Mouse (Mus musculus): ENCODE results near the gene Card10. TPM values are rescaled to one million over a fixed set of nuclear protein-coding genes. Genes with fewer than 3 reads are reported as not detected.
A peak's percentile ranks its signal among the peaks of the same experiment; 100 is the strongest.

Card10 gene
- polyA plus RNA-seq, 1 experiment from 2014 or later, result 3.5 TPM

GRCm38 (mm10) chr15:78842371-78843163 is 39.7 kb upstream of the Card10 start, which contains the start of gene Cdc42ep1:
TSS of gene Cdc42ep1 (plus strand) at chr15:78842624.
- WGBS, result under 1% methylated on average over 86 of the region's 86 CpGs
- peaks cover 40% of the 10 kb centered on the region for H3K27me3 ChIP-seq (ENCODE audit: insufficient read depth, poor library complexity, severe bottlenecking)
- H3K4me1 ChIP-seq, result peaks cover 79% of the 10 kb centered on the region

GRCm38 (mm10) chr15:78841161-78841790 is 38.4 kb upstream of the Card10 start:
- Histone ChIP-seq H3K27ac (peak overlapping the region; percentile 45), H3K36me3 (peaks cover 5% of the 10 kb centered on the region; the same call in 1 of the 2 replicates), H3K9me3 (no peaks in the 10 kb centered on the region), H3K27me3 (ENCODE audit: insufficient read depth, poor library complexity, severe bottlenecking) (peaks cover 40% of the 10 kb centered on the region), H3K4me1 (peaks cover 76% of the 10 kb centered on the region), H3K4me3 (no peak overlapping the region)
- WGBS, result 51% methylated on average over 6 of the region's 6 CpGs
- DNase-seq (ENCODE audit: low spot score), result no peak

More at GRCm38 (mm10) chr15:78842371-78843163, 39.7 kb upstream of the Card10 start, which contains the start of gene Cdc42ep1:
- peaks cover 13% of the 10 kb centered on the region for H3K36me3 ChIP-seq
- H3K4me3 ChIP-seq, result peak within 1 kb of the TSS; percentile 76
- DNase-seq (ENCODE audit: low spot score), result no peak
- peak within 1 kb of the TSS; percentile 96 for H3K27ac ChIP-seq
- H3K9me3 ChIP-seq, result no peaks in the 10 kb centered on the region

- WGBS, result 56% methylated on average over 11 of the region's 11 CpGs
- Histone ChIP-seq H3K27me3 (ENCODE audit: insufficient read depth, poor library complexity, severe bottlenecking) (peaks cover 40% of the 10 kb centered on the region), H3K36me3 (no peaks in the 10 kb centered on the region), H3K27ac (0 out of 2 replicates have a peak overlapping the region, but pooled peaks have one; percentile 45), H3K9me3 (no peaks in the 10 kb centered on the region), H3K4me1 (peaks cover 77% of the 10 kb centered on the region), H3K4me3 (no peak overlapping the region)
- no peak for DNase-seq (ENCODE audit: low spot score)
Measured at GRCm38 (mm10) chr15:78840751-78841150, 37.9 kb upstream of the Card10 start.

- H3K4me1 ChIP-seq, result peaks cover 77% of the 10 kb centered on the region
Measured at GRCm38 (mm10) chr15:78840241-78840640, 37.4 kb upstream of the Card10 start.

GRCm38 (mm10) chr15:78839744-78840143 is 36.9 kb upstream of the Card10 start:
- Histone ChIP-seq H3K27ac (peak overlapping the region; percentile 45; the same call in 1 of the 2 replicates), H3K4me3 (no peak overlapping the region), H3K27me3 (ENCODE audit: insufficient read depth, poor library complexity, severe bottlenecking) (peaks cover 39% of the 10 kb centered on the region), H3K4me1 (peaks cover 77% of the 10 kb centered on the region), H3K9me3 (no peaks in the 10 kb centered on the region), H3K36me3 (no peaks in the 10 kb centered on the region)
- DNase-seq (ENCODE audit: low spot score), result no peak
- WGBS, result 5% methylated on average over 2 of the region's 2 CpGs

More at GRCm38 (mm10) chr15:78840241-78840640, 37.4 kb upstream of the Card10 start:
- H3K27me3 ChIP-seq (ENCODE audit: insufficient read depth, poor library complexity, severe bottlenecking), result peaks cover 40% of the 10 kb centered on the region
- no peaks in the 10 kb centered on the region for H3K36me3 ChIP-seq
- H3K9me3 ChIP-seq, result no peaks in the 10 kb centered on the region
- WGBS, result 58% methylated on average over 3 of the region's 3 CpGs
- no peak overlapping the region for H3K4me3 ChIP-seq
- no peak for DNase-seq (ENCODE audit: low spot score)
- H3K27ac ChIP-seq, result peak overlapping the region; percentile 45; the same call in 1 of the 2 replicates

- Histone ChIP-seq H3K4me3 (peak overlapping the region; percentile 9; the same call in 1 of the 2 replicates), H3K27me3 (ENCODE audit: insufficient read depth, poor library complexity, severe bottlenecking) (peaks cover 8% of the 10 kb centered on the region; the same call in 1 of the 2 replicates), H3K36me3 (no peaks in the 10 kb centered on the region), H3K27ac (peak overlapping the region; percentile 94), H3K4me1 (peaks cover 78% of the 10 kb centered on the region), H3K9me3 (no peaks in the 10 kb centered on the region)
- DNase-seq (ENCODE audit: low spot score), result no peak
- 30% methylated on average over 8 of the region's 8 CpGs for WGBS
Measured at GRCm38 (mm10) chr15:78836086-78836621, 33.3 kb upstream of the Card10 start.

GRCm38 (mm10) chr15:78835200-78836085 is 32.6 kb upstream of the Card10 start:
- Histone ChIP-seq H3K4me1 (peaks cover 76% of the 10 kb centered on the region), H3K4me3 (no peak overlapping the region), H3K36me3 (no peaks in the 10 kb centered on the region), H3K27me3 (ENCODE audit: insufficient read depth, poor library complexity, severe bottlenecking) (0 out of 2 replicates have a peak, but pooled peaks cover 4% of the 10 kb centered on the region), H3K27ac (peak overlapping the region; percentile 94), H3K9me3 (no peaks in the 10 kb centered on the region)
- DNase-seq (ENCODE audit: low spot score), result no peak
- 9% methylated on average over 11 of the region's 12 CpGs for WGBS

GRCm38 (mm10) chr15:78834233-78835005 is 31.6 kb upstream of the Card10 start:
- DNase-seq (ENCODE audit: low spot score), result no peak
- WGBS, result 23% methylated on average over 10 of the region's 10 CpGs
- peaks cover 66% of the 10 kb centered on the region for H3K4me1 ChIP-seq

GRCm38 (mm10) chr15:78833582-78833981 is 30.7 kb upstream of the Card10 start:
- no peak overlapping the region for H3K4me3 ChIP-seq
- 82% methylated on average over 3 of the region's 3 CpGs for WGBS
- no peak for DNase-seq (ENCODE audit: low spot score)
- H3K9me3 ChIP-seq, result no peaks in the 10 kb centered on the region
- H3K36me3 ChIP-seq, result no peaks in the 10 kb centered on the region
- H3K27ac ChIP-seq, result peak overlapping the region; percentile 94
- H3K4me1 ChIP-seq, result peaks cover 64% of the 10 kb centered on the region
- H3K27me3 ChIP-seq (ENCODE audit: insufficient read depth, poor library complexity, severe bottlenecking), result peaks cover 3% of the 10 kb centered on the region; the same call in 1 of the 2 replicates

More at GRCm38 (mm10) chr15:78834233-78835005, 31.6 kb upstream of the Card10 start:
- no peak overlapping the region for H3K4me3 ChIP-seq
- peak overlapping the region; percentile 94 for H3K27ac ChIP-seq
- no peaks in the 10 kb centered on the region for H3K36me3 ChIP-seq
- H3K9me3 ChIP-seq, result no peaks in the 10 kb centered on the region
- no peaks in the 10 kb centered on the region for H3K27me3 ChIP-seq (ENCODE audit: insufficient read depth, poor library complexity, severe bottlenecking)

GRCm38 (mm10) chr15:78832701-78833123 is 29.9 kb upstream of the Card10 start:
- Histone ChIP-seq H3K4me3 (peak overlapping the region; percentile 36), H3K36me3 (no peaks in the 10 kb centered on the region), H3K4me1 (peaks cover 71% of the 10 kb centered on the region), H3K27me3 (ENCODE audit: insufficient read depth, poor library complexity, severe bottlenecking) (peaks cover 11% of the 10 kb centered on the region), H3K9me3 (no peaks in the 10 kb centered on the region), H3K27ac (peak overlapping the region; percentile 94)
- WGBS, result 18% methylated on average over 14 of the region's 14 CpGs
- no peak for DNase-seq (ENCODE audit: low spot score)
